Mouse (Mus musculus) thymus, adult 18-20 months (tissue): Measurements from ENCODE around the gene Hnrnpab.

ENCODE experiments used
- DNase-seq, 2 experiments: peaks; one replicate each; pipeline ENCODE4 v3.0.0; 2022; ENCODE audit warnings: mixed read lengths in 2 of 2

Hnrnpab gene

DNA sequence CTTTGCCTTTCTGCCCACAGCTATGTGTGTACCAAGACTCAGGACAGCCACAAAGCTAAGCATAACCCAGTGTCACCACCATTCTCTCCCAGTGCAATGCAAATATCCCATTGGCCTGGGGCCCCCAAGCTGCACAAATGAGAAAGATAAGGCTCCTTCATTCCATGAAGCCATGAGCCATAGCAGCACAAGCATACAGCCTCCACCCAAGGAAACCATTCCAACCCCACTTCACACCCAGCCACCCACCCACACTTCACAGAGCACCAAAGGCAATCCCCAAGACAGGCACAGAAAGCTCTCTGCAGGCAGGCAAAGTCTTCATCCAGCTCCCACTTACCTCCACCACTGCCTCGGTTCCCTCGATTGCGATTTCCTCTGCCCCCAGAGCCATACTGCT is 4.4 kb downstream of the Hnrnpab start:
- DNase-seq, result no peak

DNA sequence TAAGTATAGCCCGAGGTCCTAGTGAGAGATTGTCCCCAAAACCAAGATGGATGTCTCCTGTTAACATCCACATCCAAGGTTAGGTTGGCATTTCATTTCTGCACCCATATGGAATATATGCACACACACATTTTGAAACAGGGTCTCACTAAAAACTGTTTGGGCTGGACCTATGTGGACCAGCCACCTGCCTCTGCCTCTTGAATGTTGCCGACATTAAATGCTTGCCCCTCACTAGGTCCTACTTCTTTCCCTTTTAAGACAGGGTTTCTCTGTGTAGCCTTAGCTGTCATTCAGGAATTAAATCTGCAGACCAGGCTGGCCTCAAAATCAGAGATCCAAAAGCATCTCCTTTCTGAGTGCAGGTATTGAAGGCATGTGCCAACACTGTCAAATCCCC is 9.1 kb downstream of the Hnrnpab start:
- DNase-seq, result no peak

DNA sequence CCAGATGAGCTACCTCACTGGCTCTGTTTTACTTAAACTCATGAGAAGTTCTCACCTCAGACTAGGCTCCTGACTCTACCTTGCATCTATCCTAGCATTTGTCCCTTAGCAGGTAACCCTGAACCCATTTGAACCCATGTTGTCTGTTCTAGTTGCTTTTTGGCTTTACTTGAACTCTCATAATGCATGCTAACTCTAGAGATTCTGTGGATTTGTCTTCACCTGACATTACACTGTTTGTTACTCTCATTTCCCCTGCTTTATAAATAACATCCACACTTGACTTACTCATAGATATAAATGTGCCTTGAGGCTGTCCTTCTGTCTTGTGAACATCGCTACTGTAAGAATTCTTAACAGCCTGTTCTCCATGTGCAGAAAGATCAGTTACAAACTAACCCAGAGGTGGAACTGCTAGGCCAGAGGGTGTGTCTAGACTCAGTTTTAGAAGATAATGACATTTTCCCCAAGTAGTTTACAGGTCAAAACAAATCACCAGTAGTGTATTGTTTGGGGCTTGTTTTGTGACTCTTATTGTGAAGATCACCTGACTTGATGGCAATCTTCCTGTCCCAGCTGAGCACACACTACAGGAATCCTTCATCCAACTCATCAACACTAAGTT is 11.1 kb downstream of the Hnrnpab start:
- DNase-seq, result no peak

- DNase-seq, result no peak
Observed at GRCm38 (mm10) chr11:51594715-51595350, 11.8 kb downstream of the Hnrnpab start.

DNA sequence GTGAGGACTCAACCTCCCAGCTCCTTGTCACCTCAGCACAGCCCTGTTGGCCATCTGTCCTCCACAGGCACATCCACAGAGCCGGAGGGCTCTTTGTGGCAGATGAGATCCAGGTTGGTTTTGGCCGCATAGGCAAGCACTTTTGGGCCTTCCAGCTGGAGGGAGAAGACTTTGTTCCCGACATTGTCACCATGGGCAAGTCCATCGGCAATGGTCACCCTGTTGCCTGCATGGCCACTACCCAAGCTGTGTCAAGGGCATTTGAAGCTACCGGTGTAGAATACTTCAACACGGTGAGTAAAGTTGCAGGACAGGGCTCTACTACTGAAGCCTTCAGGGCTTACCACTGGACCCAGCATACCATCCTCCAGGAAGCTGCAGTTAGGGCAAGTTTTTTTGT is 12.8 kb downstream of the Hnrnpab start:
- no peak for DNase-seq

DNA sequence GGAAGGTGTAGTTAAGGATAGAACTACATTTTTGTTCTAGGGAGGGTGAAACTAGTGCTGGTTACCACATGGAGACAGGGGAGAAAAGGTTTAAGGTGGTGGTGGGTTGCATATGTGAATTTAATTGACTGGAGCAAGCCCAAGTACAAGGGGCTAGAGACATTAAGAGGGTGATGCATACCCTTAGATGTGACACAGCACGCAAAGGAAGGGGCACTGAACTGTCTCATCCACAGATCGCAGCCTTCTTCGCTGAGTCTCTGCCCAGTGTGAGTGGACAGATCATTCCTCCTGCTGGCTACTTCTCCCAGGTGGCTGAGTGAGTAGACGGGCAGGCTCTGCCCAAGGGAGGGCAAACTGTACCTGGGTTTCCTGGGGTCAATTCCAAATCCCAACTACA is 13.3 kb downstream of the Hnrnpab start:
- no peak for DNase-seq

GRCm38 (mm10) chr11:51591915-51592314 is 14.7 kb downstream of the Hnrnpab start:
- DNase-seq, result no peak

GRCm38 (mm10) chr11:51591168-51591567 is 15.5 kb downstream of the Hnrnpab start:
- DNase-seq, result no peak

GRCm38 (mm10) chr11:51590002-51590401 is 16.6 kb downstream of the Hnrnpab start:
- DNase-seq, result no peak

GRCm38 (mm10) chr11:51588833-51589232 is 17.8 kb downstream of the Hnrnpab start:
- no peak for DNase-seq

GRCm38 (mm10) chr11:51587059-51587458 is 19.6 kb downstream of the Hnrnpab start:
- DNase-seq, result no peak

DNA sequence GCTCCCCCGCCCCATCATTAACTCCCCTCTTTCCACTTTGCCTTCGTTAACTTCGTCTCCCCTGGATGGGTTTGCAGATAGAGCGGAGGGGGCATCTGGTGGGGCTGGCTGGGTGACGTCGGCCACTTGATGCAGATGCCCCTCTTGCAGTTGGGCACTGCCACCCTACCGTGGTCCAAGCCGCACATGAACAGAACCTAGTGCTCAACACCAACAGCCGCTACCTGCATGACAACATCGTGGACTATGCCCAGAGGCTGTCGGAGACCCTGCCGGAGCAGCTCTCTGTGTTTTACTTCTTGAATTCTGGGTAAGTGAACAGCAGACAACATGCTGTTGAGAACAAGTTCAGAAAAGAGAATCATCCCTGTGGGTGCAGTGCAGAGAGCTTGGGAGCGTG is 20.2 kb downstream of the Hnrnpab start:
- no peak for DNase-seq

DNA sequence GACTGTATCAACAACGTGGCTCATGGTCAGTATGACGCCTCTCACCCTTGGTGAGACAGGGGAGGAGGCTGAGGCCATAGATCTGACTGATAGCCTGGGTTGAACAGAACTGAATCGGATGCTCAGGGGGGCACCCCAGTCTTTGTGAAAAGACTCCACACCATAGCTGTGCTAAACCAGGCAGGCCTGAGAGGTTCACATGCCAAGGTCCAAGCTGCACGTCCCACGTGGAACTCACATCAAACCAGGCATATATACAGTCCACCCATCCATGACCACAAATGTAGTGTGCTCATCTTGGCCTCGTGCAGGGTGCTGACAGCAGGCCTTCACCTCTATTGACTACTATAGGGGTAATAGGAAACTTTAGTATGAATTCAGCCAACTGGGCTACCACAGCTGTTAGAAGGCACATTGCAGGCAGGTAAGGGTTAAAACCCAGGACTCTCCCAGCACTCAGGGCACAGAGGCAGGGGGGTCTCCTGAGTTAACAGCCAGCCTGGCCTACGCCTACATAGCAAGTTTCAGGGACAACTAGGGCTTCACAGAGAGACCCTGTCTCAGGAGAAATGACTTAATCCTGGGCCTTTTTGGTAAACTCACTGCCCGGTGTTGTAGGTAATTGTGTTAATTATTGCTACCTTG is 20.9 kb downstream of the Hnrnpab start:
- no peak for DNase-seq

- peak; percentile 92 to 94 for DNase-seq
Observed at GRCm38 (mm10) chr11:51584431-51585248, 22.0 kb downstream of the Hnrnpab start, which contains the start of gene Phykpl. Gene Phykpl (plus strand): TSS chr11:51584757.

- DNase-seq, result peak in 1 of 2 experiments; percentile 35
Observed at GRCm38 (mm10) chr11:51584057-51584430, 22.6 kb downstream of the Hnrnpab start.

DNA sequence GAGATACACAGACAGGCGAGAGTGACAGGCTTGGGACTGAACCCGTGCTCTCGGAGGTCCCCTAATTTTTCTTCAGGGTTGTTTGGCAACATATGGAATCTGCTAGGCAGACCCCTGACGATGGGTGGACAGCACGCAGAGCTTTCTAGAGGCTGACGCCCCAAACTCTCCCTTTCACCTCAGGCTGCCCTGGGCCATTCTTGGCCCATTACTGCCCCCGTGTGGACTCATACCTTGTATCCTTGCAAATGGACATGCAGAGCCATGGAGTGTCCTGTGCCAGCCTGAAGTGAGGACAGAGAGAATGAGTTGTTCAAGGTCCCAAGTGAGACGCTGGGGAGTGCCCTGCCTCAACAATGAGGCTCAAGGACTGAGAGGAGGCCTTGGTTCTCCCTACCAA is 23.9 kb downstream of the Hnrnpab start:
- DNase-seq, result peak; percentile 27 to 59

DNA sequence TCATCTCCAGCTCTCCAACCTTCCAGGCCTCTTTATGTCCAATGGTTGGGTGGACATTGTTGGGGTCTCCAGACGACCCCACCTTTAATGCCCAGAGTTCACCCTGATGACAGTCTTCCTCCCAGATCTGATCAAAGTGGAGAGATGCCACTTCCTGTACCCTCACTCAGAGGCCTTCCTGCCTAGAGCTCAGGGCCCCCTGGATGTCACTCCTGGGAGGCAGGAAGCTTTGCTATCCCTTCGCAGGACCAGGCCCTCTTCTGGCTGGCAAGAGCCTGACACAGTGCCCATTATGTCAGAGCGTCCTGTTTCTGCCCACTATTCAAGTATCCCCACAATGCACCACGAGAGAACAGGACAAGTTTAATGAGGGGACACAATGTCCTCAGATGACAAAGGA is 27.6 kb downstream of the Hnrnpab start:
- peak in 1 of 2 experiments; percentile 30 for DNase-seq

DNA sequence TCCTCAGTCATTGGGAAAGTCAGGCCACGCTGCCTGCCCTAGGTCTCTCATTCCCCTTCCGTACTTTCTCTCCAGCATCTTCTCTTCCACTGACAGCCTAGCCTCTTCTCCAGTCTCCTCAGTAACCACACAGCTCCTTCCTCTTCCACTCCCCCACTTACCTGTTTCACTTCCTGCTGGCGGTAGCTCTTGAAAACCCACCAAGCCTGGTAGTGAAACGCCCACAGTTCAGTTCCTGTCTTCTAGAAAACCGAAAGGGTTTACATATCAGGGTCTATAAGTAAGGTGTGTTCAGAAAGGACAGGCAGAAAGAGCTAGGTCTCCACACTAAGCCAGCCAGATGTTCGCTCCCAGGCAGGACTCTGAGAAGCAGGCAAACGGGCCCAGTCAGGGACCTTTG is 29.1 kb downstream of the Hnrnpab start:
- peak; percentile 22 to 60 for DNase-seq

DNA sequence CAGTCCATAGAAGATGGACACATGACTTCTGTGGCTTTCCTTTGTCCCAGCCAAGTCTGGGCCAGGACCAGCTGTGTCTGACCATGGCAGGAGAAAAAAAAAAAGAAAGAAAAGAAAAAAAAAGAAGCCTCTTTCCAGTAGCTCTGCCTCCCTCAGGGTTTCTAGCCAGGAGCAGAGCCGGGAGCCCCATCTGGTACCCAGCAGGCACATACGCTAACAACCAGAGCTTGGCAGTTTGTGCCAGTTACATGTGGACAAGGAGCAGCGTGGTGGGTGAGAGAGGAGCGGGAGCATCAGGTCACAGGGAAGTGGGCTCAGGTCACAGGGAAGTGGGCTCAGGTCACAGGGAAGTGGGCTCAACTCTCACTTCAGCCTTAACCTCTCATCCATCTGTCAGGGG is 30.2 kb downstream of the Hnrnpab start:
- DNase-seq, result no peak

DNA sequence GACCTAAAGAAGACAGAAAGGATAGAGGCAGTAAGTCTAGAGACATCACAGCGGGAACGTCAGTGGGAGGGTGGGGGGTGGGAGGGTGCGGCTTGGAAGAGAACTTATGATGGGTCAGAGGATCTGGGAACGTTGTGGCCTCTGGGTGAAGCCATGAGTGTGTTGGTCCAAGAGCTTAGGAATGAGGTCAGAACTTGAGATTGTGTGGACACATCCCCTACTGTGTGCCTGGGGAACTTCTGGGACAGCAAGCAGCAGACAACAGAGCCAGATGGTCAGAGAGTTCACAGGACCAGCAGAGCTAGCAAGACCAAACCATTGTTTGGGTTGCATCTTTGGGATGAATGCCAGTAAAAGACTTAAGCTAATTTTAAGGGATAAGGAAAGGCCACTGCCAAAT is 37.8 kb downstream of the Hnrnpab start:
- DNase-seq, result no peak

DNA sequence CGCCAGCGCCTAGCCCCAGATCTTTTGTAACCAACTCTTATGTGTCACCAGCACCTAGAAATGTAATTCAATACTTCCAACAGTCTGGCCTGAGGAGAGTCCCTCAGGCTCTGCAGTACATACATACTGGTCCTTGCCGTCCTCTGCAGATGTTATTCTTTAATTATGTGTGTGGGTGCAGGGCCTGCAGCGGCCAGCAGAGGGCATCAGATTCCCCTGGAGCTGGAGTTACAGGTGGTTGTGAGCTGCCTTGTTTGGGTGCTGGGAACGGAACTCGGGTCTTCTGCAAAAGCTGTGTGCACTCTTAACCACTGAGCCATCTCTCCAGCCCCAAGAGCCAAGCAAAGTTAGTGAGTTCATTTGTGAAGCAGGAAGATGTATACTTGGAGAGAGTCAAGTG is 40.7 kb downstream of the Hnrnpab start:
- no peak for DNase-seq

GRCm38 (mm10) chr11:51565062-51565461 is 41.6 kb downstream of the Hnrnpab start:
- DNase-seq, result no peak

DNA sequence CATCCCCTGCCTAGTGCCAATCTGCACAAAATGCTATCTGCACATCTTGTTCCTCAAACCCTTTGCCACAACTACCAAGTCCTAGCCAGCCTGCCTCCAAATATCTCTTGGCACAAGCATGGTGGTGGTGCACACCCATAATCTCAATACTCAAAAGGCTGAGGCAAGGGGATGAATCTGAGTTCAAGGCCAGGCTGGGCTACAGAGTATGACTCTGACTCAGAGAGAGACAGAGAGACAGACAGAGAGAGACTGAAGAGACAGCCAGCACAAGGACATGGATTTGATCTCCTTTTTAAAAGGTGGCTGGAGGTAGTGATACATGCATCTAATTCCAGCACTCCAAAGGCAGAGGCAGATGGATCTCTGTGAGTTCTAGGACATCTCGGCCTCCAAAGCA is 43.4 kb downstream of the Hnrnpab start:
- DNase-seq, result no peak
